Mouse (Mus musculus): Measurements from ENCODE around the gene Ankrd26.

The Ankrd26 gene

DNA sequence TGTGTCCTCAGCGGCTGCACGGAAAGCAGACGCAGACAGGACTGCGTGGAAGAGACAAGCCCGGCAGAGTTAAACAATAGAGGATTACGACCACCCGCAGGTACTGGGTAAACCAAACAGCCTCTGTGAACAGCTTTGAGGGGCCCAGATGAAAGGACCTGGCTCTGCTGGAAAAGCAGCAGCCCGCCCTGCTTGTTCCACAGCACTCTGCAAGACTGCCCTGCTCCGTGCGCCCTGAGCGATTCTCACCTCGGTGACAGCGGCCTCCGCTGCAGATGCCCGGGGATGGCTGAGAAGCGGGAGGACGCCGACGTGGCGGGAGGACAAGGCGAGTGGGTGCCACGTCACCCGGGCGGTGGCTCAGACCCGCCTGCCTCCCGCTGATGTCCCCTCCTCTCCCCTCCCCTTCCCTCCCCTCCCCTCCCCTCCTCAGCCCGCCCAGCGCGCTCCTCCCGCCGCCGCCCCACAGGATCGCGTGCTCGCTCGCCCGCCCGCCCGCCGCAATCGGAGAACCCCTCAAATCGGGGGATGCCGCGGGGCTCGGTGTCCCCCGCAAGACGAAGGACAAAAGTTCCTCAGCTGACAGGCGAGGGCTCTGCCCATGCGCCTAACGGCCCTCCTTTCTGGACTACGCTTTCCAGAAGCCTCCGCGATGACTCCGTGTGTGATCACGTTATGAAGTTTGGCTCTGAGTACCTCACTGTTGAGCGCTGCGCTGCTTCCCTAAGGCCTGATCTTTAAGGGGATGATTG, 82.9 kb downstream of the Ankrd26 start, which contains the start of gene Zfp9:
Zfp9 (minus strand) TSS at position 364 of the 752 bp plus-strand sequence.
- DNase-seq (ENCODE audit: low read depth, low spot score): peak; percentile 86

DNA sequence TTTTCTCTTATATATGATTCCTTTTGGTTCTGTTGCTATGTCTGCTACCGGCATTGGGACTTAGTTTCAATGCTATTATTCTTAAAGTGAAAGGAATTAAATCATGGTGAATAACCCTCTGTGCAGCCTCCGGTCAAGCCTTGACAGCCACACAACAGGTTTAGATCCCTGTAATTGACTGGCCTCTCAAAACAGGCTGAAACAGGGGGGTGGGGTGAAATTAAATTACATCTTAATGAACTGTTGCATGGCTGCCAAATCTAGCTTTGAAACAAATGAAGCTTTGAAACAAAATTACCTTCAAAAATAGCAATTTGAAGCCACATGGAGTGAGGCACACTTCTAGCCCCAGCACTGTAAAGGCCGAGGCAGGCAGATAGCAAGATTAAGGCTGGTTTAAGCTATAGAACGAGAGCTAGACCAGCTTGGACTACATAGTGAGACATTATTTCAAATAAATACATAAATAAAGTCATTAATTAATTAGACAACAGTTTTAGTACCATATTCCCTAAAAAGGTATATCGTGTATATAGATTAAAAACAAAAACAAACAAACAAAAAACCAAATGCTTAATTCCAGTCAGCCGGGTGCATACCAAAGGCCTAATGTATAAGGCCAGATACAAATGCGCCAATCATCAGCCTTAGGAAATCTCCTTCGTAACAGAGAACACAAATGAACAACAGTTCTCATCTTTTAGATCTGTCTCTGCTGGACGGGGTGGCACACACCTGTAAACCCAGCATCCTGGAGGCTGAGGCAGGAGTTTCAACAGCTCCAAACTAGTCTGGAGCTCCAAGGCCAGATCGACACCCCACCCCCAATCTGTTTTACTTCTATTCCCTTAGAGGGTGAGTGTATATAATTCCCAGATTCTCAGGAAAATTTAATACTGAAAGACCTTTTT, 83.9 kb downstream of the Ankrd26 start:
- DNase-seq (ENCODE audit: low read depth, low spot score): peak; percentile 69

DNA sequence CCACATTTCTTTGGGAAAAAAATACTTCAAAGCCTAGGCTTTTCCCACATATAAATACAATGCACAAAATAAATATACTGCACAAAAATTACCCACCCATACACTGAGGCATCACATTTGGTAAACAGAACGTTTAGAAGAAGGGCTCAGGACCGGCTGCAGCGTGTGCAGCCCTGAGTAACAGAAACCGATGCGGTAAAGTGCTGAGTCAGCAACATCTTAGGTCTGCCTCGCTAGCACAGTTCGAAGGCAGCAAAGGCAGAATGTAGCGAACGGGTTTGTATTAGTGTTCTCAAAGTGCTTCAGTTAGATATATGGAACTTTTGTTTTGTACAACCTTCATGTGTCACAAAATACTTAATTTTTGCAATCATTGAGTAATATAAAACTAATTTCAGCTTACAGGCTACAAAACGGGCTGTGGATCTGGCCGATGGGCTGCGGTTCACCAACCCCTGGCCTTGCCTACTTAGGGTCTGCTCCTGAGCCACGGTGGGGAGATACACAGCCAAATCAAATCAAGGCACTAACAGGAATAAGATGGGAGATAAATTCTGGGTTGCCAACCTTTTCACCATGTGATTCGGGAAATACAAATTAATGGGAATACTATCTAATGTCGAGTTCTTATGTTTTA, 99.8 kb downstream of the Ankrd26 start:
- DNase-seq (ENCODE audit: low read depth, low spot score): no peak

DNA sequence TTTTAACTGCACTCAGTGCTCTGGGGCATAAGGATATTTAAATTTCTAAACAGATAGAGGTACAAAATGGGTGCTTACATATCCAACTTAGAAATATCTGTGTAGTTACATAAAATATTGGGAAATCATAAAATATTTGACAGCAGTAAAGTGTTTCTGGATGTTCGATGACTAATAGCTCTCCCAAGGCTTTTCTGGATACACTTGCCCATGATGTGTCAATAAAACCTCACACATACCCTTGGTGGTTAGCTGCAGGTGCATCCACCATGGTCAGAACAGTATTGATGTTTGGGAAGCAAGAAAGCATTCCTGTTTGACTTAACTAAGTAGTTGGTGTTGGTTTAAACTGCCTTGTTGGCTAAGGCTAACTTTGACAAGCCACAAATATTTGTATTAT, 104.3 kb downstream of the Ankrd26 start:
- no peak for DNase-seq (ENCODE audit: low read depth, low spot score)

DNA sequence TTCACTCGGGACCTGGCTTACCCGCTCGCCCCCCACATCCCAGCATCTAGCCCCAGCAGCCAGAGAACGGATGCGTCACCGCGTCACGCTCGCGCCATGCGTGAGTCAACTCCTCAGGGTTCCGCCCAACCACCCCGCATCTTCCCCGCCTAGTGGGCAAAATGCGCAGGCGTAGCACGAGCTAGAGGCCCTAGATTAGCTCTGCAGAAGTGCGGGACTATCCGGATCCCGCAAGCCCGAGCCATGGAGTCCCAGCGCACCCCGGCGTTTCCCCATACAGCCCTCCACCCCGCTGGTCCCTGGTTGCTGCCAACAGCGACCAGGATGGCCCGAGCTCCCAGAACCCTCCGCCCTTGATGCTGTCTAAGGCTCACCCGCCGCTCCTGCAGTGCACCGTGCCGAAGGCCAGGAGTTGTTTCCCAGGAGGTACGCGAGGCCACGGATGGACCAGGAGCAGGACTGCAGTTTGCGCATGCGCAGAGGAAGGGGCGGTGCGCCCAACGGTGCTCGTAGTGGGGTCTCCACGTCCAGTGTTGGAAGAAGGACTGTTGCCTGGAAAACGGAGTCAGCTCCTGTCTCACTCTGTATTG, 106.9 kb downstream of the Ankrd26 start, which contains the start of gene Zfp248:
Zfp248 (minus strand) TSS at position 487 of the 590 bp plus-strand sequence.
- DNase-seq (ENCODE audit: low read depth, low spot score): peak; percentile 95

DNA sequence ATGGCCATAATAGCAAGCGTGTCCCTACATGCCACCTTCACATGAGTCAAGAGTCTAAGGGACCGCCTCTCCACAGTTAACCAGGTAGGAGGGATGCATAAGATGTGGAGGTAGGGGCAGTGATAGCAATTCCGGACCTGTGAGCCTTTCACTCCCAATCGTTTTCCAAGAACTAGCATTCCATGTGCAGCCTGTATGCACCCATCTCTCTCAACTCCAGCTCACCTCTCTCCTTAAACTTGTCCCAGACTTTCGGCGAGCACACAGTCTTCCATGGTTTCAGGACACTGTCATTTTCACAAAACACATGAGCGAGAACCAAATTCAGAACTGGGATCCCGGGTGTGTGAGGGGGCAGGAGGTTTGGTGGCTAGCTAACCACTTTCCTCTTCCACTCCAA, 107.6 kb downstream of the Ankrd26 start:
- peak; percentile 40 for DNase-seq (ENCODE audit: low read depth, low spot score)
